Mouse (Mus musculus): ENCODE results near the gene Stam.
"Not testable (repeated sequence)": the region's sequence is repeated elsewhere in the genome, so short reads cannot be mapped to it uniquely, and the experiment has no call there.

Gene Stam

GRCm38 (mm10) chr2:14073362-14074220 is at the start of gene Stam:
Gene Stam, plus strand, starts transcription at chr2:14074098.
- peak; percentile 91 to 97 for DNase-seq (ENCODE audit: inconsistent age in 2 of 2, low spot score in 1 of 2)

GRCm38 (mm10) chr2:14041249-14041648 is 32.6 kb upstream of the Stam start:
- peak in 1 of 2 experiments; percentile 44 for DNase-seq (ENCODE audit: inconsistent age in 2 of 2, low spot score in 1 of 2)

GRCm38 (mm10) chr2:14043011-14043410 is 30.9 kb upstream of the Stam start:
- no peak for DNase-seq (ENCODE audit: inconsistent age in 2 of 2, low spot score in 1 of 2)

- DNase-seq (ENCODE audit: inconsistent age in 2 of 2, low spot score in 1 of 2), result no peak
Observed at GRCm38 (mm10) chr2:14043577-14044170, 30.2 kb upstream of the Stam start.

- peak; percentile 68 to 88 for DNase-seq (ENCODE audit: inconsistent age in 2 of 2, low spot score in 1 of 2)
Observed at GRCm38 (mm10) chr2:14048381-14048780, 25.5 kb upstream of the Stam start.

- no peak for DNase-seq (ENCODE audit: inconsistent age in 2 of 2, low spot score in 1 of 2)
Observed at GRCm38 (mm10) chr2:14048808-14049207, 25.1 kb upstream of the Stam start.

- DNase-seq (ENCODE audit: inconsistent age in 2 of 2, low spot score in 1 of 2), result no peak
Observed at GRCm38 (mm10) chr2:14053618-14054017, 20.3 kb upstream of the Stam start.

- DNase-seq (ENCODE audit: inconsistent age in 2 of 2, low spot score in 1 of 2), result no peak
Observed at GRCm38 (mm10) chr2:14054163-14054562, 19.7 kb upstream of the Stam start.

- DNase-seq (ENCODE audit: inconsistent age in 2 of 2, low spot score in 1 of 2), result no peak
Observed at GRCm38 (mm10) chr2:14054716-14055115, 19.2 kb upstream of the Stam start.

- peak; percentile 69 to 84 for DNase-seq (ENCODE audit: inconsistent age in 2 of 2, low spot score in 1 of 2)
Observed at GRCm38 (mm10) chr2:14055168-14055565, 18.7 kb upstream of the Stam start.

GRCm38 (mm10) chr2:14055566-14056331 is 18.1 kb upstream of the Stam start, which contains the start of gene Hacd1:
Gene Hacd1, minus strand, starts transcription at chr2:14056135.
- peak; percentile 86 to 94 for DNase-seq (ENCODE audit: inconsistent age in 2 of 2, low spot score in 1 of 2)

- DNase-seq (ENCODE audit: inconsistent age in 2 of 2, low spot score in 1 of 2), result no peak
Observed at GRCm38 (mm10) chr2:14065704-14066650, 7.9 kb upstream of the Stam start.

- no peak for DNase-seq (ENCODE audit: inconsistent age in 2 of 2, low spot score in 1 of 2)
Observed at GRCm38 (mm10) chr2:14069027-14069426, 4.9 kb upstream of the Stam start.

GRCm38 (mm10) chr2:14070466-14070865 is 3.4 kb upstream of the Stam start:
- DNase-seq (ENCODE audit: inconsistent age in 2 of 2, low spot score in 1 of 2), result no peak

- DNase-seq (ENCODE audit: inconsistent age in 2 of 2, low spot score in 1 of 2), result no peak
Observed at GRCm38 (mm10) chr2:14073008-14073361, 913 bp upstream of the Stam start.

- no peak for DNase-seq (ENCODE audit: inconsistent age in 2 of 2, low spot score in 1 of 2)
Observed at GRCm38 (mm10) chr2:14074221-14074901, 463 bp downstream of the Stam start.

GRCm38 (mm10) chr2:14078527-14078926 is 4.6 kb downstream of the Stam start:
- not testable (repeated sequence) for DNase-seq (ENCODE audit: inconsistent age in 2 of 2, low spot score in 1 of 2)

- no peak for DNase-seq (ENCODE audit: inconsistent age in 2 of 2, low spot score in 1 of 2)
Observed at GRCm38 (mm10) chr2:14100533-14100932, 26.6 kb downstream of the Stam start.

GRCm38 (mm10) chr2:14102603-14103002 is 28.7 kb downstream of the Stam start:
- DNase-seq (ENCODE audit: inconsistent age in 2 of 2, low spot score in 1 of 2), result no peak

- no peak for DNase-seq (ENCODE audit: inconsistent age in 2 of 2, low spot score in 1 of 2)
Observed at GRCm38 (mm10) chr2:14103924-14104323, 30.0 kb downstream of the Stam start.

All from adrenal gland, adult (tissue).